Mouse (Mus musculus) adrenal gland, adult (tissue): ENCODE data around the gene Scfd2.

Experiments
- DNase-seq, 2 experiments: peaks; one replicate each; pipeline ENCODE4 v3.0.0; 2022 to 2023; ENCODE audit warnings: low spot score in 1 of 2; ENCODE audit not compliant: inconsistent age in 2 of 2

Gene Scfd2

DNA sequence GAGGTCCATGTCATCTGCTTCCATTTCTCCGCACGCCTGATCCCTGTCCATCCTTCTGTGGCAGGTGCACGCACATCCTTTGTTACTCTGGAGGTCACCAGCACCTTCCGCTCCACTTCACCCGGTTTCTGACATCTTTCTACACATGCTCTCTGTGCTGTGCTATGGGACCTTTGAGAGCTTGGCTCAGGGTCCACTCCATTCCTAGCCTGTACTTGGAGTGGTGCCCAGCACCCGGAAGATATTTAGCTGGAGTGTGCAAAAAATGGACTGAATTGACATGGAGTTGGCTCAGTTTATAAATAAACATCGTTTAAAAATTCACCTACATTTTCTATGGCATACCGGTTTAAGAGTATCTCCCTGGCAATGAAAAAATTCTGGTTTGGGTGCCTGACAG is 250.1 kb downstream of the Scfd2 start:
- no peak for DNase-seq

DNA sequence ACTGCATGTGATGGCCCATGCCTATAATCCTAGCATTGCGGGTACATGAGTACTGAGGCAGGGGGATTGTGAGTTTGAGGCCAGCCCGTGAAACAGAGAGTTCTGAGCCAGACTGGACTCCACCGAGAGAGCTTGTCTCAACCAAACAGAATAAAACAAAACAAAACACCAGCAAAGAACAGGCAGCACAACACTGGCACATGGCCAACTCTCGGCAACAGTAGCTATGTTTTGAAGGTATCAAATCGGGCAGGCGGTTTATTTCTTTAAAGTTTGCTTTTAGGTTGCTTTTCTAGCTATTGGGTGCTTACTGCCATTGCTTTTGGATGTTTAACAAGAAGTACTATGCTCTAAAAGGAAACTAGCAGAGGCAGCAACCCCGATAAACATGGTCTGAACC is 251.9 kb downstream of the Scfd2 start:
- no peak for DNase-seq

DNA sequence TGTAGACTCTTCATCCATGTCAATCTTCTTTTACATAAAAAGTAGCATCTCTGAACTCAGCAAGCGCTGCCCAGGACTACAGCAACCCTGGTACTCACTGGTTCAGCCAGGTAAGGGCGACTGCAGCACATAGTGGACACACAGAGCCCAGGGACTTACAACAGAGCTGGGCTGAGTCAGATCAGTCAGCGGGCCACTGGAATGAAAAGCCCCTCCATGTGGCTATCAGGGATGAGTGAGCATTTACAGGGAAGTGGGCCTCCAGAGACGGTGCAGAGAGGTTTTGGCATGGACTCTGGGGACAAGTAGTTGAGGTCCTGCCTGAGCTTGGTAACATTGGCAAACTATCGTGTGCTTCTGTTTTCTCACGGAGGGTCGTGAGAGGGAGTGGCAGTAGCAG is 253.1 kb downstream of the Scfd2 start:
- DNase-seq: no peak

DNA sequence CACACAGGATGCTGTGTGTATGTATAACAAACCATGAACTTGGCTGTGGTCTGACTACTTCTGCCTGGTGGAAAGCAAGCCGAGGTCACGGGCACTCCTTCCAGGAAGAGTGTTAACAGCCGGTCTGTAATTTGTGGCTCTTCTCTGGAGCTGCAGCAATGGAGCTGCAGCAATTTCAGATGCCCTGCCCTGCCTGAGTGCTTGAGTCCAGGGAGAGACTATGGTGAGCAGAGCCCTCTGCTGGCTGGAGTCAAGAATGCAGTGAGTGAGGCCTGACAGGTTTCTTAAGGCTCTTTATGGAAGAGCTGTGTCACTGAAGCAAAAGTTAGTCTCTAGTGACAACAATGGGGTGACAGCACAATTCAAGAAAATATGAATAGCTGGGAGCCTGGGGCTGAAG is 253.8 kb downstream of the Scfd2 start:
- DNase-seq: peak; percentile 84 to 95

DNA sequence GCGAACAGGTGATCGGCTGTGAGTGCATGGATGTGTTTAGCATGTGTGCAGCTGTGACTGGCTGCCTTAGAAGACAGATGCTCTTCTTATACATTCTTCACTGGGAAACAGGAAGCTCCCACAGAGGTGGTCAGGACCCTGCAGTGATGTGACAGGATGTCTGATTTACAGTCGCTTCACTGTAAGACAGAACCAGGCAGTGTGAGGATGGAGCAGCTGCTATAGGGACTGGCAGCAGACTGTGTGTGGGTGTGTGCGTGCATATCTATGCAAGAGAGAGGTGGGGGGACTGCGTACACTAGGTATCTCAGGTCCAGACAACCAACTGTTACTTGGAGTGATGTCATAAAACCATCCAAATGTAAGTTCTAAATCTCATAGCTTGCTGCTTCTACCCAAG is 254.3 kb downstream of the Scfd2 start:
- DNase-seq: no peak

DNA sequence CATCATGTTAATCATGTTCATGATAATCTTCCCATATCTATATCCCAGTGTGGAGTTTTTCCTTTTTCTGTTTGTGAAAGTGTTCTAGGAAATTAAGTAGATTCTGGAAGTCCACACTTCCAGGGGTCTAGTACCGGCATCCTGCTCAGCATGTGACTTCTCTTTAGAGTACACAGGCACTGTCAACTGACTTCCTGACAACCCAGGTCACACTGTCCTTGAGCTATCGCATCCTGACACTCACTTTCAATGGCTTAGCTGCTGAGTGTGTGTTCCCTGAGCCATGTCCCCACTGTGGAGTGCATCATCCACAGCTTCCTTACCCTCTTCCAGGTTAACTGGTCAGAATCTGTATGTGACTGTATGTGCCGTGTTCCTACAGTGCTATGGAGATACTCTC is 258.2 kb downstream of the Scfd2 start:
- DNase-seq: peak in 1 of 2 experiments; percentile 50

DNA sequence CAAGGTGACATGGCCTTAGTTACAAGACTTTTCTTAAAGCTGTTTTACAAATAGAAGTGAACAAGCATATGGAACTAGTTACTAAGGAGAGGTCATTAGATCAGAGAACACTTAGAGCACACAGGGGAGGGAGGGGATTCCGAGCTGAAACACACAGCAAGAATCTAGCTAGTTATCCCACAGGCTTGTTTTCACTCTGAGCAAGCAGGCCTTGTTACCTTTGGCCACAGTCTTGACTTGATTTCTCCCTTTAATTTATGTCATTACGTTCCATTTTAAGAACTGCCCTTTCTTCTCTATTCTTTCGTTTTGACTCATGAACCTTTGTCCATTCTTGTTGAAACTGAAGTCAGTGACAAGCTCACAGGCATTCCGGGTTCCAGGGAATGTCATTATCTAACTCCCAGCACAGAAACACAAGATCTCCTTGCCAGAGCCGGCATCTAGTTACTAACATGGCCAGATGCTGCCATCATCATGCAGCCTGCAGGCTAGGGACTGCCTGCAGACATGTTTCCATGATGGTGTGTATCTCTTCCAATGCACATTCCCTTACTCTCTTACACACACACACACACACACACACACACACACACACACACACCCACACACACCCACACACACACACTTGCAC is 263.7 kb downstream of the Scfd2 start:
- no peak for DNase-seq

DNA sequence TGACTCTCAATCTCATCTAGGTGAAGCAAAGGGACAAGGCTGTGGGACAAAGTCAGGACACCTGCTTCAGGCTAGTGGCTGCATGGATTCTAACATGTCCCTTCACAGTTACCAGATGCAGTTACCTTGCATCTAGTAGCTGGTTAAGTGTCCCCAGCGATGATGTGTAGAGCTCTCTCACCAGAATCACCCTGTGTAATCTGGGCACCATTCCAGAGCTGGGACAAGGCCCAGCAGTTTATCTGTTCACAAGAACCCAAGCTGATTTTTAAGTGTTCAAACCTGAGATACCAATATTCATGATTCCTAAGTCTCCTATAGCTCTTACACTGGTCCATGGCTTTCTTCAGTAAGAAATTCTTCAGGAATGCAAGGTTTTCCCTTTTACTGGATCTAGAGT is 264.4 kb downstream of the Scfd2 start:
- DNase-seq: no peak

DNA sequence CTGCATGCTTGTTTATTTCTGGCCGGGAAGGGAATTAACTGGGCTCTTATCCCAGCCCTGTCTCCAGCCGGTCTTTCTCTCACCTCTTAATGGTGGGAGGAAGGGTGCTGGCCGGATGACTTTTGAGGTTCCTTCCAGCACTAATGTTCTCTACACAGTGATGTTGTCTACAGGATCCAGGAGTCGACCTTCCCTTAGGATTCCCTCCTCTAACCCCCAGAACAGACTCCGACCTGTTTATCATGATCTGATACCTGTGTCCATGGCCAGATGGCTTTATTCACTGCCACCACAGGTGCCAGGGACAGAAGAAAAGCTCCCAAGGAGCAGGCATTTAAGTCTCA is 265.1 kb downstream of the Scfd2 start:
- DNase-seq: no peak

DNA sequence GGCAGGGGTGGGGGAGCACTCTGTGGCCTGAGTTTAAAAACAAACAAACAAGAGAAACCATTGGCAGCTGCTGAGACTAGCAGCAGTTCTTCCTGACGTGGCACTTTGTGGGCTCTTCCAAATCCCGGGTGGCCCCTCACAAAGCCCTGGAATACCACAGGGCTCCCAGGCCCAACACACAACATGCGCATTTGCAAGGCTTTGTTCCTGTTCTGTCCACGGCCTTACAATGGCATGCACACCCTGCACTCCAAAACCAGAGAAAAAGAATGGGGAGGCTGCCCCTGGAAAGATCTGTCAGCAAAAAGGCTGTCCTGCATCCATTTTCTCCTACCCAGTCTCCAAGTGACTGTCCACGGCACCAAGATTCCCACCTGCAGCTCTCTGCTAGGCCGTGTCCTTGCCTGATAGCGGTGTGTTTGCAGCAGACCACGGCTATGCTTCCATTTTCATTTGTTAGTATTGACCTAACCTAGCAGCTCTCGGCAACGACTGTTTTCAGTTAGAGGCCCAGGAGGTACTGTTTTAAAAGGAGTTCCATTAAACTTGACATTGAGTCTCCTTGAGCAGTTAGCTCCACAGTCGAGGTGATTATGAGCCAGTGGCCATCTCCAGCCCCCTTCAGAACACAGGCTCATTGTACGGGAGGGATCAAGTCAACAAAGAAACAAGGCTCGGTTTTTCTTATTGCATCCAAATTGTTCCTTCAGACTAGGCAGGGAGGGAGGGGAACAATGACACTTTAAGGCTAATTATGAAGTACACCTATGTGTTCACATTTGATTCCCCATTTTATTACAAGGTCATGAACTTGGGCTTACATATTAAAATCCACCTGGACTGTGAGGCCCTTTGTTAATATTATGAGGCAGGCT is 265.7 kb downstream of the Scfd2 start:
- no peak for DNase-seq

DNA sequence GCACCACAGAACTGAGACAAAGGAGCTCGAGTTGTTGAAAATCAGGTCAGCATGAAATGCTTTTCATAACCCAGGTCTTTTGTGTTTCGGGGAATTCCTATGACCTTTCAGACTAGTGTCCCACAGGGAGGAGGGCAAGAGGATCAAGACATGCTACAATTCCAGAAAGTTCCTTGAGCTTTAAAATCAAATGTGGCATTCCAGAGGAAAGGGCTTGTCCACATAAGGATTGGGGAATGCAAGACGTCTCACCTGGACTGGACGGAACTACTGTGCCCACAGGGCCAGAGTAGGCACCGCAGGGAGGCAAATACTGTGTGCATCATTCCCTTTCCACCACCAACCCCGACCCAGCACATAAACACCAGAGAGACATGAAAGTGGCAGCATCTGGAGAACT is 266.4 kb downstream of the Scfd2 start:
- no peak for DNase-seq

DNA sequence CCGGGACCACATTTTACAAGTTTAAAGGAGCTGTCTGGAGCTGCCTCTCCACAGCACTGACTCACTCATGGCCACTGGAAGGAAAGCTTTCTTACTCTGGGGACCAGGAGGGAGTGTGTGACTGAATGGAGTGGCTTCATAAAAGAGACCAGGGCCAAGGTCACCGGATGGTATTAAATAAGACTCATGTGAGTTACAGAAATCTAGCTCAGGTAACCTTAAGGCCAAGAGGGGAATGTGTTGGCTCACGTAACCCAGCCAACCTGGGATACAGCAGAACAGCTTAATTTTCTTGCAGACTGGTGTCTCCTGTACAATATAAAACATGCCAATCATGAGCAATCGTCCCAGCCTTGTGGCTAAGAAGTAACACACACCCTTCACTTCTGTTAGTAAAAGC is 267.0 kb downstream of the Scfd2 start:
- DNase-seq: peak; percentile 31 to 76

DNA sequence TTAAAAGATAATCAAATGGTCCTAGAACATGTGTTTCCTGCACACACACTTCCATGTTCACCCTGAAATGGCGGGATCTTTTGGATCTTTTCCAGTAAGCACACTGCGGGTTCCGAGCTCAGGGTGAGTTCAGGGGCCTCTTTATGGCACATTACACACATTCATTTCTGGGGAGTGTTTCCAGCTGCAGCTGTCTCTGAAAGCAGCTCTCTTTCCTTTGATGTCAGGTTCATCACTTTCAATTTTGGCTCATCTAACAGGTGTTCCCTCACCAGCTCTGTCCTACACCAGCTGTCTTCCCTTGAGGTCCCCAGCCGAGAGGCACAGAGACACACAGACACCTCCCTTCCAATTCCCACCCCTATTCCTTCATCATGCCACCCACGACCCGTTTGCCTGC is 270.5 kb downstream of the Scfd2 start:
- no peak for DNase-seq

DNA sequence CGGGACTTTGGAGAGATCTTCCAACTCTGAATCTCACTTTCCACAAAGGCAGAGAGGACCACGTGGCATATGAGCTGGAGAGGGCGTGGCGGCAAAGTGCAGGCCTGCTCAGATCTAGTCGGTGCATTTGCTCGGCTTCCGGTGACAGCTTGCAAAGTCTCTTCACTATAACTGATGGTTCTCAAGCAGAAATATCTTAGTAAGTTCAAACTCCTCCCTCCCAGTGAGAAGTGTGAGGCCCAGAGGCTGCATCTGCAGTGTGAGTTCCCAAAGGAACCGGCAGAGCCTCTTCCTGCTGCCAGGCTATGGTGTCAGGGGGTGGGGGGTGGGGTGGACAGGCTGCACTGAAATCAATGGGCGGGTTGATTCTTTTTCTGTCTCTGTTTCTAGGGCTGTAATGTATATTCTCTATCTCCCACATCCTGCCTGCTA is 271.2 kb downstream of the Scfd2 start:
- no peak for DNase-seq

DNA sequence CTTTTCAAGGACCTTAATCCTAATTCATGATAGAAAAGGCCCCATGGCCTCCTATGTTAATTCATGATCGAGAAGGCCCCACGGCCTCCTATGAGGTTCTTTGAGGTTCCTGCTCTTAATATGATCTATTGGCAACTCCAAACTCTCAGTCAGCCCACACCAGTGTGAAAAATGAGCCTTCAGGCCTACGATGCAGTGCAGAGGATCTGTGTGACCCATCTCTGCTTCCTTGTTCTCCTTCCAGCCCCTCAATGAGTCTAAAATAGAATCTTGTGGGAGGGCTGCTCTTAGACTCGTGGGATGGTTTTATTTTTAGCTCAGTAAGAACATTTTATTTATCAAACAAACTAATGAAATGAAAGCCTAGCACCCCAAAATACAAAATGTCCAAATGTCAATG is 274.9 kb downstream of the Scfd2 start:
- DNase-seq: peak in 1 of 2 experiments; percentile 24

DNA sequence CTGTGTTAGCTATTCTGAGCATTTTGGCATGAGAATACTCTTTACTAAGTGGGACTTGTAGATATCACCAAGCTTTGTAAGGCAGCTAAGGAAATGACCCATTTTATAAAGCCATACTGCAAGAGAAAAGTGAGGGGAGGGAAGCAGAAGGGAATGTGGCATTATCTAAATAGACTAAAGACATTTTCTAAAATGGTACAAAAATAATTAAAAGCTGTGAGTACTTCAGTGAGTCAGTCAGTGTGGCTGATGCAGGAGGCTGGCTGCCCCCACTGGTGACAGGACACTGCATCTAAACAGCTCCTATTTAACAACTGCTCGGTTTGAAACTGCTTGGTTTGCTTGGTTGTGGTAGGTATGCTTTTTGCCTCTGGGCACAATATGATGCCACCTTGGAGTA is 276.6 kb downstream of the Scfd2 start:
- DNase-seq: no peak

DNA sequence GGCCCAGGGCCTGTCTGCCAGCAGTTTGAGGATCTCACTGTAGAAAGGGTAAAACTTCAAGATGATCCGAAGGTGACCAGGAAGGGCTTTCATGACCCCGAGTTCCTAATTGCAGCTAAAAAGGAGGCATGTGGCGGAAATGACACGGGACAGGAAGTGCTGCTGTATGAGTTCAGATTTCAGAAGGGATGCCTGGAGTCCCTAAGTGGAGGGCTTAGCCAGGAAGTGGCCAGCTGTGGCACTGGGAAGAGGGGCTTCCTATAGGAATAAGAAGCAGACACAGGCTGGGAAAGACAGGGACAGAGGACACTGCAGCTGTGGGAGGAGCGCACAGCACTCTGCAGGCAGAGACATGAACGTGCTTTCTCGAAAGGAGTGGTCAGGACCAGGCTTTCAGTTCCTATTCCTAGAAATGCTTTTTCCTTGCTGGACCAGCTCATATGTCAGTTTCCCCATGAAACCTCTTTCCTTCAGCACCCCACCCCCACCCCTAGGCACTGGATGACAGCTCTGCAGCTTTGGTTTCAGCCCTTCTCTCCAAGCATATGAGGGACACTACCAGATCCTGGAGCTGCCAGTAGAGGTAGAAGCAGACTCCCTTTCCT is 277.7 kb downstream of the Scfd2 start:
- no peak for DNase-seq

DNA sequence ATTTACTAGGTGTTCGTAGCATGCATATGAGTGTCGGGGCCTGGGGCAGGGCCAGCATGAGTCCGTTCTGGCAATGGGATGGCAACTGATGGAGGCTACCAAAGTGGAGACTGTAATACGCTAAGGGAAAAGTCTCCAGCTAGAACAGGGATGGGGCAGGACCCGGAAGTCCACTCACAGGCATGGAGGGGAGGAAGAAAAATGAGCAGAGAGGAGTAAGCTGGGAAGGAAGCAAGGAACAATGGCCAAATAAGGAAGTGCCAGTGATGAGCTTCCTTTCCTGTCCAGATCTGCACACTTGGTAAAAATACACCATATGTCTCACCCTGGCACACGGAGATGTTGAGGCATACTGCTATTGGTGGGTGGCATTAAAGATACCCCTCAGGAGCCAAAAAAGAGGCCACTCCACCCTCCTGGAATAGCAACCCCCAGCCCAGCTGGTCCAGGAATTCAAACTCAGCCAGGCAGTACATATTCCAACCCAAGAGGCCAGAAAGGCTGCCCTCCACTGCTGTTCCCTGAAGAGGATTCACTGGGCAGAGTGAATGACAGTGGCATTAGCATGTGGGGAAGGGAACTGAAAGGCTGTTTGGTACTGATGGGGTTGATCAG is 278.8 kb downstream of the Scfd2 start:
- DNase-seq: no peak

DNA sequence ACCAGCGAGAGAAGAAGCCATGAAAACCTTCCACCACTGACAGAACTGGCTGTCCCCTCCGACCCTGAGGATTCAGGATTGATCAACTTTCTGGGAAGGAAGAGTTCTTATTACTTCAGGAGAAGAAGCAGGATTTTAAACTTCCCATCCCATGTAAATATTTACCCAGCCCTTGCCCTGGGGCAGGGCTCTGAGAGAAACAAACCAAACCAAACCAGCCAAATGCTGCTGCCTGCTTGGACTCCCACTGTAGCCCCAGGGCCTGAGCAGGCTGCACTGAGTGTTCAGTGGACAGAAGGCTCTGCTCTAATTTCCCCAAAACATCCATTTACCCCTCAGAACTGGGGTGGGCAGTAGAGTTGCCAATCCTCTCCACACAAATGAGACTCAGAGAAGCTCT is 280.6 kb downstream of the Scfd2 start:
- DNase-seq: no peak

DNA sequence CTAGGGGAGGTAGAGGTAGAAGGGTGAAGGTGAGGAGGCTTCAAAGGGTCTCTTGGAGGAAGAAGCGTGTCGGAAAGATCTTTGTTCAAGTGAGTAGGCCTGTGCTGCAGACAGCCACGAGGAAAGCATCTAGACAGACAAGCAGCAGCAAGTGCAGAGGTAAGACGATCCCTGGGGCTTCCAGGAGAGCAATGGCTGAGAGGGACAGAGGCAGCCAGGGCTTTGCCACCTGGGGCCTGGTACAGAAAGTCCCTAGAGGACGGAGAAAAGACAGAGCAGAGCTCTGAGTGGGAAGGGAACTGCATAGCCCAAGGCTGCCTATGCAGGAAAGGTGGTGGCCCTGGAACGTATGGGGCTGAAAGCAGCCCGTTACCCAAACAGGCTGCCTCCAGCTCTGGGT is 281.3 kb downstream of the Scfd2 start:
- DNase-seq: no peak

DNA sequence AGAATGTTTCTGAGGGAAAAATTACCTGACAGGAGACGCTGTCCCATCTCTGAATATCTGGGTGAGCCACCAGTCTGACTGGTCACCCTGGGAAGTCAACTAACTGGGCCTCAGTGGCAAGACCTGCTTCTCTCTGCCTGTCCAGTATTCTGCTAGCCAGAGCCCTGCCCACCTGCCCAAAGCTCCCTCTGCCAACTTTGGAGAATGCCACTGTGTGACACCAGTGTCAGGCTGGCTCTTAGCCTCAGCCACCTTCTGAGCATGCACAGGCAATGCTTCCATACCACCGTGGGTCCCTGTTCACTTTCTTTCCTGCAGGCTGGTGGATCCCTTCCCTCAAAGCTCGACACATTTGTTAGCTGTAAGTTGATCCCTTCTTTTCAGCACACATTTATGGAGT is 281.8 kb downstream of the Scfd2 start:
- DNase-seq: no peak

DNA sequence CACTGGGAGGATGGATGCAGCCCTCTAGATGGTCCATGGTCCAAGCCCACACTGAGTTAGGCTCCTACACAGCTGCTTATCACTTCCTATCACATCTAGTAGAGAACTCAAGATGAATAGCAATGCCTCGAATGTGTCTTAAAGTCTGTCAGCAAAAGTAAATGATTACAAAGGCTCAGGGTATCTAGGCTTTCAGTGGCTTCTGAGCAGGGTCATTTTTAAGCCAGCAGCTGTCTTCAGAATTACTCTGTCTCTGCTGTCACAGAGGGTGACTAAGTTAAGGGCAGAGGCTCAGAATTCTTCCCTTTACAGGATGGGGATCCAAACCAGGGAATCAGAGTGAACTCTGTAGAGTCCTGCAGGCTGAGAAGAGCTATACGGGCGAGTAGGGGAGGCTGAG is 284.6 kb downstream of the Scfd2 start:
- no peak for DNase-seq
